ENCODE assay signal across 8 mouse cellular contexts in genomic region chr17:34800781-34801305, GRCm38 (mm10). TPM values are rescaled to one million over a fixed set of nuclear protein-coding genes. Genes with fewer than 3 reads are reported as not detected.
"Had no signal": no experiment of that assay in that cellular context is flagged by ENCODE, and none has a peak within 500 bp of the region (broad histone marks: within the 10 kb centered on the region; RNA-seq: fewer than 3 reads in every experiment).

No protein-coding gene starts in this region.

RNA-seq across cellular contexts. Expression of gene Cyp21a1, which starts 3.5 kb away (rescaled TPM):
- total RNA-seq: neutrophil, adult 5-6 weeks had no signal
- polyA plus RNA-seq: neural tube, embryonic 13.5 days; neural tube, embryonic 14.5 days; neural tube, embryonic 15.5 days; stomach, embryonic 14.5 days; stomach, postnatal 0 days; thymus, postnatal 0 days; urinary bladder, adult 2 months had no signal
